Mouse (Mus musculus): ENCODE measurements around the gene Rras2.

DNA sequence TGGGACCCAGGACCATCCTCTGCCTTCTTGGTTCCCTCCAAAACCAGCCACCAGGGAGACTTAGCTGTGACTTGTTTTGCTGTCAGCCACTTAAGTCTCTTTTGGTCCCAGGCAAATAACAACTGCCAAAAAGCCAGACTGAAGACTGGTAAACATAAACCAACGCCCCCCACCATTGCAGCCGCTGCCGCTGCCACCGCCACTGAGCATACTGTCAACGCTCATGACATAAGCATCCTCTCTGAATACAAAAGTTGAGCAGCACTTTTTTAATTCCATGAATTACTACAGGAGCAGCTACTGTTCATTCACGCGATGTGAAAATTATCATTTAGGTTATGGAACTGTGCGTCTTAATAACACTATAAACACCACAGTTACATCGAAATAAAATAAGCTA lies 1.6 kb downstream of the Rras2 start:
- TF ChIP-seq POLR2A (IDR thresholded peaks at IDR 0.05; ENCODE audit: insufficient read depth, low read depth, low read length) (no peak), CTCF (IDR thresholded peaks at IDR 0.05; ENCODE audit: insufficient read depth, low read depth, low read length) (no peak)

All from olfactory bulb, adult 2 months (tissue).